Mouse (Mus musculus) E14TG2a.4 (cell line): Measurements from ENCODE around the gene Cypt12.

ENCODE experiments used
- CTCF ChIP-seq: conservative IDR thresholded peaks from 2 replicates; pipeline ENCODE4 v1.5.1; 2014; ENCODE audit warnings: low read length
- NANOG ChIP-seq: IDR thresholded peaks from 2 replicates; pipeline ENCODE4 v1.6.1; 2014; ENCODE audit warnings: borderline replicate concordance, low read length, mixed read lengths
- POU5F1 ChIP-seq: IDR thresholded peaks from 2 replicates; pipeline ENCODE4 v1.6.1; 2014; ENCODE audit warnings: low read length, borderline replicate concordance

GRCm38 (mm10) chr3:17948299-17948698 is at the start of gene Cypt12:
- no peak for TF ChIP-seq CTCF
- no peak for TF ChIP-seq NANOG
- TF ChIP-seq POU5F1: no peak
